Mouse (Mus musculus): ENCODE results near the gene Rbms3. TPM values are rescaled to one million over a fixed set of nuclear protein-coding genes. Genes with fewer than 3 reads are reported as not detected.

Gene Rbms3
- not detected in 2 replicates for polyA plus RNA-seq (2012; ENCODE audit: insufficient read depth, insufficient read length, low replicate concordance, missing spikeins)

GRCm38 (mm10) chr9:117629771-117630170 is at the start of gene Rbms3:
Gene Rbms3 (minus strand): TSS chr9:117629913.
- Histone ChIP-seq H3K4me3 (ENCODE audit: insufficient read depth, low read depth, low read length) (no peak within 1 kb of the TSS), H3K4me1 (ENCODE audit: control insufficient read depth, insufficient read depth, low read length) (no peaks in the 10 kb centered on the region), H3K27ac (ENCODE audit: insufficient read depth, low read depth, low read length) (no peak within 1 kb of the TSS)
- 79% methylated on average over 9 of the region's 9 CpGs for WGBS
- TF ChIP-seq CTCF (IDR thresholded peaks at IDR 0.05; ENCODE audit: insufficient read depth, low read depth, low read length): no peak
- TF ChIP-seq POLR2A (IDR thresholded peaks at IDR 0.05; ENCODE audit: insufficient read depth, low read depth, low read length): no peak

- TF ChIP-seq CTCF (IDR thresholded peaks at IDR 0.05; ENCODE audit: insufficient read depth, low read depth, low read length): no peak
- no peak for TF ChIP-seq POLR2A (IDR thresholded peaks at IDR 0.05; ENCODE audit: insufficient read depth, low read depth, low read length)
- 88% methylated on average over 5 of the region's 5 CpGs for WGBS
- H3K27ac ChIP-seq (ENCODE audit: insufficient read depth, low read depth, low read length): no peak overlapping the region
- H3K4me3 ChIP-seq (ENCODE audit: insufficient read depth, low read depth, low read length): no peak overlapping the region
- no peaks in the 10 kb centered on the region for H3K4me1 ChIP-seq (ENCODE audit: control insufficient read depth, insufficient read depth, low read length)
These were observed 43.6 kb upstream of the Rbms3 start for GRCm38 (mm10) chr9:117673311-117673710.

GRCm38 (mm10) chr9:117654626-117655025 is 24.9 kb upstream of the Rbms3 start:
- Histone ChIP-seq H3K4me1 (ENCODE audit: control insufficient read depth, insufficient read depth, low read length) (no peaks in the 10 kb centered on the region), H3K27ac (ENCODE audit: insufficient read depth, low read depth, low read length) (no peak overlapping the region), H3K4me3 (ENCODE audit: insufficient read depth, low read depth, low read length) (no peak overlapping the region)
- no peak for TF ChIP-seq CTCF (IDR thresholded peaks at IDR 0.05; ENCODE audit: insufficient read depth, low read depth, low read length)
- no peak for TF ChIP-seq POLR2A (IDR thresholded peaks at IDR 0.05; ENCODE audit: insufficient read depth, low read depth, low read length)
- WGBS: 59% methylated on average over 2 of the region's 2 CpGs

- WGBS: 66% methylated on average over 5 of the region's 5 CpGs
- TF ChIP-seq POLR2A (IDR thresholded peaks at IDR 0.05; ENCODE audit: insufficient read depth, low read depth, low read length) (no peak), CTCF (IDR thresholded peaks at IDR 0.05; ENCODE audit: insufficient read depth, low read depth, low read length) (no peak)
These were observed 23.9 kb upstream of the Rbms3 start for GRCm38 (mm10) chr9:117653641-117654040.

GRCm38 (mm10) chr9:117646131-117646530 is 16.4 kb upstream of the Rbms3 start:
- WGBS: 71% methylated on average over 2 of the region's 2 CpGs
- TF ChIP-seq POLR2A (IDR thresholded peaks at IDR 0.05; ENCODE audit: insufficient read depth, low read depth, low read length): no peak
- no peak for TF ChIP-seq CTCF (IDR thresholded peaks at IDR 0.05; ENCODE audit: insufficient read depth, low read depth, low read length)
- H3K4me1 ChIP-seq (ENCODE audit: control insufficient read depth, insufficient read depth, low read length): no peaks in the 10 kb centered on the region
- no peak overlapping the region for H3K4me3 ChIP-seq (ENCODE audit: insufficient read depth, low read depth, low read length)
- no peak overlapping the region for H3K27ac ChIP-seq (ENCODE audit: insufficient read depth, low read depth, low read length)

More at GRCm38 (mm10) chr9:117653641-117654040, 23.9 kb upstream of the Rbms3 start:
- H3K27ac ChIP-seq (ENCODE audit: insufficient read depth, low read depth, low read length): no peak overlapping the region
- no peaks in the 10 kb centered on the region for H3K4me1 ChIP-seq (ENCODE audit: control insufficient read depth, insufficient read depth, low read length)
- H3K4me3 ChIP-seq (ENCODE audit: insufficient read depth, low read depth, low read length): no peak overlapping the region

- WGBS: 92% methylated on average over 4 of the region's 4 CpGs
These were observed 11.5 kb upstream of the Rbms3 start for GRCm38 (mm10) chr9:117641090-117641782.

GRCm38 (mm10) chr9:117638623-117639185 is 9.0 kb upstream of the Rbms3 start:
- Histone ChIP-seq H3K27ac (ENCODE audit: insufficient read depth, low read depth, low read length) (no peak overlapping the region), H3K4me3 (ENCODE audit: insufficient read depth, low read depth, low read length) (no peak overlapping the region), H3K4me1 (ENCODE audit: control insufficient read depth, insufficient read depth, low read length) (no peaks in the 10 kb centered on the region)
- no peak for TF ChIP-seq CTCF (IDR thresholded peaks at IDR 0.05; ENCODE audit: insufficient read depth, low read depth, low read length)
- TF ChIP-seq POLR2A (IDR thresholded peaks at IDR 0.05; ENCODE audit: insufficient read depth, low read depth, low read length): no peak
- WGBS: 83% methylated on average over 5 of the region's 5 CpGs

More at GRCm38 (mm10) chr9:117641090-117641782, 11.5 kb upstream of the Rbms3 start:
- Histone ChIP-seq H3K4me3 (ENCODE audit: insufficient read depth, low read depth, low read length) (no peak overlapping the region), H3K27ac (ENCODE audit: insufficient read depth, low read depth, low read length) (no peak overlapping the region), H3K4me1 (ENCODE audit: control insufficient read depth, insufficient read depth, low read length) (no peaks in the 10 kb centered on the region)
- TF ChIP-seq POLR2A (IDR thresholded peaks at IDR 0.05; ENCODE audit: insufficient read depth, low read depth, low read length): no peak
- no peak for TF ChIP-seq CTCF (IDR thresholded peaks at IDR 0.05; ENCODE audit: insufficient read depth, low read depth, low read length)

GRCm38 (mm10) chr9:117636492-117636891 is 6.8 kb upstream of the Rbms3 start:
- TF ChIP-seq POLR2A (IDR thresholded peaks at IDR 0.05; ENCODE audit: insufficient read depth, low read depth, low read length): no peak
- H3K4me1 ChIP-seq (ENCODE audit: control insufficient read depth, insufficient read depth, low read length): no peaks in the 10 kb centered on the region
- WGBS: 80% methylated on average over 8 of the region's 8 CpGs
- no peak overlapping the region for H3K4me3 ChIP-seq (ENCODE audit: insufficient read depth, low read depth, low read length)
- H3K27ac ChIP-seq (ENCODE audit: insufficient read depth, low read depth, low read length): no peak overlapping the region

GRCm38 (mm10) chr9:117627173-117627572 is 2.5 kb downstream of the Rbms3 start:
- Histone ChIP-seq H3K4me1 (ENCODE audit: control insufficient read depth, insufficient read depth, low read length) (no peaks in the 10 kb centered on the region), H3K4me3 (ENCODE audit: insufficient read depth, low read depth, low read length) (no peak overlapping the region), H3K27ac (ENCODE audit: insufficient read depth, low read depth, low read length) (no peak overlapping the region)
- TF ChIP-seq POLR2A (IDR thresholded peaks at IDR 0.05; ENCODE audit: insufficient read depth, low read depth, low read length) (no peak), CTCF (IDR thresholded peaks at IDR 0.05; ENCODE audit: insufficient read depth, low read depth, low read length) (no peak)
